Mouse (Mus musculus) midbrain, postnatal 0 days (tissue): ENCODE measurements around the gene Zfp39. TPM values are rescaled to one million over a fixed set of nuclear protein-coding genes. Genes with fewer than 3 reads are reported as not detected.
"Not testable (repeated sequence)": the region's sequence is repeated elsewhere in the genome, so short reads cannot be mapped to it uniquely, and the experiment has no call there.

Source experiments
- ATAC-seq: fragments of 200-750 bp; cut with Nextera tagmentation; 2 replicates; pipeline ENCODE4 v1.8.0; 2017; ENCODE audit warnings: moderate number of reproducible peaks, mild to moderate bottlenecking, moderate TSS enrichment, moderate library complexity; ENCODE audit not compliant: low FRiP score
- DNase-seq: peaks from one replicate; pipeline ENCODE4 v3.0.0-alpha.2; 2015; ENCODE audit warnings: low spot score
- H3K27ac ChIP-seq: fragments of 300-500 bp; sonication (generic); 2 replicates; pipeline ENCODE4 v1.5.1; 2014; ENCODE audit warnings: low read depth, mild to moderate bottlenecking, low read length, mixed read lengths
- H3K27me3 ChIP-seq: fragments of 300-500 bp; sonication (generic); 2 replicates; pipeline ENCODE4 v1.6.1; 2014; ENCODE audit warnings: low read length, control low read depth, mixed read lengths; ENCODE audit not compliant: insufficient read depth
- H3K36me3 ChIP-seq: fragments of 300-500 bp; sonication (generic); 2 replicates; pipeline ENCODE4 v1.6.1; 2014; ENCODE audit warnings: low read length, control low read depth, mixed read lengths; ENCODE audit not compliant: insufficient read depth
- H3K4me1 ChIP-seq: fragments of 300-500 bp; sonication (generic); 2 replicates; pipeline ENCODE4 v1.6.1; 2014; ENCODE audit warnings: mild to moderate bottlenecking, control low read depth, antibody characterized with exemption, low read length, mixed read lengths; ENCODE audit not compliant: insufficient read depth
- H3K4me2 ChIP-seq: fragments of 300-500 bp; sonication (generic); 2 replicates; pipeline ENCODE4 v1.6.1; 2014; ENCODE audit warnings: low read depth, mild to moderate bottlenecking, low read length, mixed read lengths; ENCODE audit not compliant: poor library complexity, severe bottlenecking
- H3K4me3 ChIP-seq: fragments of 300-500 bp; sonication (generic); 2 replicates; pipeline ENCODE4 v1.5.1; 2014; ENCODE audit warnings: low read depth, mild to moderate bottlenecking, low read length, moderate library complexity
- H3K9ac ChIP-seq: fragments of 300-500 bp; sonication (generic); replicated peaks from 2 replicates; pipeline ENCODE4 v1.6.1; 2014; ENCODE audit warnings: mild to moderate bottlenecking, low read length, moderate library complexity, mixed read lengths; ENCODE audit not compliant: poor library complexity, severe bottlenecking
- H3K9me3 ChIP-seq: fragments of 300-500 bp; sonication (generic); 2 replicates; pipeline ENCODE4 v1.6.1; 2016; ENCODE audit warnings: low read length, control low read depth
- CTCF ChIP-seq: IDR thresholded peaks from 2 replicates; pipeline ENCODE4 v1.5.1; 2016; ENCODE audit warnings: antibody characterized with exemption, mild to moderate bottlenecking
- WGBS: fragments of 180-500 bp; shearing (Covaris S2); extraction: QIAGEN DNeasy Blood & Tissue Kit; methylation state at CpG from one replicate; pipeline ENCODE4 v1.1.7; 2014; 5-methylcytosine and 5-hydroxymethylcytosine counted together
- polyA plus RNA-seq: library from polyadenylated mRNA; unstranded; fragments of >200 nt; fragmentation: Nextera tagmentation; extraction: Ambion mirVana; gene quantifications from 2 replicates; pipeline ENCODE4 v1.2.1, GENCODE M21; 2015
- total RNA-seq: library from RNA; depleted of rRNA; stranded (reverse); fragments of >200 nt; gene quantifications from 2 replicates; pipeline ENCODE4 v1.2.3, GENCODE M21; 2014; rRNA removed

The Zfp39 gene
- total and polyA plus RNA-seq, 2 experiments from 2014 or later, result 7.5 to 9.5 TPM

- 4% methylated on average over 37 of the region's 37 CpGs for WGBS
- H3K4me3 ChIP-seq, result peak within 1 kb of the TSS; percentile 79
- peak; percentile 87 for DNase-seq
- peak; percentile 89 for ATAC-seq
- H3K27me3 ChIP-seq, result no peaks in the 10 kb centered on the region
- H3K4me1 ChIP-seq, result peaks cover 9% of the 10 kb centered on the region; the same call in 1 of the 2 replicates
- H3K36me3 ChIP-seq, result peaks cover 9% of the 10 kb centered on the region; the same call in 1 of the 2 replicates
- peak within 1 kb of the TSS; percentile 63 for H3K4me2 ChIP-seq
- H3K9ac ChIP-seq, result peak within 1 kb of the TSS; percentile 86
- H3K27ac ChIP-seq, result peak within 1 kb of the TSS; percentile 79
- 0 out of 2 replicates have a peak, but pooled peaks have one; percentile 9 for TF ChIP-seq CTCF
- no peaks in the 10 kb centered on the region for H3K9me3 ChIP-seq
These were observed 36.7 kb downstream of the Zfp39 start, which contains the start of gene 2810021J22Rik for GRCm38 (mm10) chr11:58867039-58867953. Gene 2810021J22Rik (plus strand): TSS chr11:58867216.

DNA sequence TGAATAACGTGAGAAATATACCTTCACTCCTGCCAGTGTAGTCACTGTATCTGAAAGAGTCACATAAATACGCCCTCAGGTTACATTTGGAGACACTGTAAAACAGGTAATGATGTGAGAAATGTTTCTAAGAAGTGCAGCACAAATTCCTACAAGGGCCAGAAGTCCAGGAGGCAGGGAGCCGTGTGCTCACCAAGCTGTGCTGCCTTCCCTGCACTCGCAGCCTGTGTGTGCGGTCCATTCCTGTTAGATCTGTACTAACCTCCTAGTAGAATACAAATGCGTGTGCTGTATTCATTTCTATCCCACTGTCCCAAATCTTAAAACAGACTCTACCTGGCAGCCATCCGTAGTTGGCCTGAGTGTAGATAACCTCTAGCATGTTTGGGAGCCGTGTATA is 43.3 kb downstream of the Zfp39 start:
- Histone ChIP-seq H3K36me3 (peaks cover 43% of the 10 kb centered on the region), H3K9ac (no peak overlapping the region), H3K4me1 (no peaks in the 10 kb centered on the region), H3K9me3 (0 out of 2 replicates have a peak, but pooled peaks cover 3% of the 10 kb centered on the region), H3K27me3 (no peaks in the 10 kb centered on the region), H3K4me3 (no peak overlapping the region), H3K4me2 (no peak overlapping the region), H3K27ac (no peak overlapping the region)
- no peak for ATAC-seq
- TF ChIP-seq CTCF, result no peak
- WGBS, result 96% methylated on average over 8 of the region's 8 CpGs
- DNase-seq, result no peak

- Histone ChIP-seq H3K27me3 (no peaks in the 10 kb centered on the region), H3K36me3 (peaks cover 15% of the 10 kb centered on the region), H3K4me3 (no peak overlapping the region), H3K4me1 (peaks cover 10% of the 10 kb centered on the region; the same call in 1 of the 2 replicates), H3K9me3 (no peaks in the 10 kb centered on the region), H3K27ac (no peak overlapping the region), H3K4me2 (no peak overlapping the region), H3K9ac (no peak overlapping the region)
- no peak for DNase-seq
- no peak for ATAC-seq
- WGBS, result 79% methylated on average over 2 of the region's 2 CpGs
- TF ChIP-seq CTCF, result no peak
These were observed 54.3 kb downstream of the Zfp39 start for GRCm38 (mm10) chr11:58849731-58850130.

DNA sequence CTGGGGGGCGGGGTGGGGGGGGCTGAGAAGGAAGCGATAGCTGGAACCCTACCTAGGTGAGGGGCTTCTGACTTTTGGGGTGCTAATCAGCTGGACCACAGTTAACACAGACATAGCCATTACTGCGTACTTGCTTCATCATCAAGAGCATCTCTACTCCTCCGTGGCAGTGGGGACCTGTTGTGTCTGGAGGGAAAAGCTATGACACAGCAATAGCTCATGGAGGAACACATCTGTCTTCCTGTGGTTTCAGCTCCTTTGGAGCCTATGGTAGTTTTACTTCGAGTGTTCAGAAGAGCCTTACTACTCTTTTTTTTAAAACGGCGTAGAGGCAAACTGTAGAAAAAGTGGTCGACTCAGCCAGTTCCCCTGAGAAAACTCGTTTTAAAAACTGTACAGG is 56.4 kb downstream of the Zfp39 start:
- no peaks in the 10 kb centered on the region for H3K27me3 ChIP-seq
- H3K4me2 ChIP-seq, result peak overlapping the region; percentile 83
- ATAC-seq, result peak; percentile 33; the same call in 1 of the 2 replicates
- no peaks in the 10 kb centered on the region for H3K9me3 ChIP-seq
- peak overlapping the region; percentile 93 for H3K9ac ChIP-seq
- H3K36me3 ChIP-seq, result peaks cover 11% of the 10 kb centered on the region
- WGBS, result 43% methylated on average over 9 of the region's 9 CpGs
- H3K27ac ChIP-seq, result peak overlapping the region; percentile 90
- peak overlapping the region; percentile 81 for H3K4me3 ChIP-seq
- DNase-seq, result no peak
- peaks cover 10% of the 10 kb centered on the region; the same call in 1 of the 2 replicates for H3K4me1 ChIP-seq
- no peak for TF ChIP-seq CTCF

- Histone ChIP-seq H3K9ac (peak within 1 kb of the TSS; percentile 93), H3K36me3 (peaks cover 11% of the 10 kb centered on the region), H3K4me3 (peak within 1 kb of the TSS; percentile 81), H3K27me3 (no peaks in the 10 kb centered on the region), H3K4me1 (peaks cover 10% of the 10 kb centered on the region; the same call in 1 of the 2 replicates), H3K9me3 (no peaks in the 10 kb centered on the region), H3K4me2 (peak within 1 kb of the TSS; percentile 83), H3K27ac (peak within 1 kb of the TSS; percentile 90)
- no peak for TF ChIP-seq CTCF
- WGBS, result under 1% methylated on average over 24 of the region's 24 CpGs
- peak; percentile 100 for ATAC-seq
- DNase-seq, result peak; percentile 99
These were observed 57.0 kb downstream of the Zfp39 start, which contains the start of gene Gm12258 for GRCm38 (mm10) chr11:58846919-58847461. Gene Gm12258 (plus strand): TSS chr11:58847158.

DNA sequence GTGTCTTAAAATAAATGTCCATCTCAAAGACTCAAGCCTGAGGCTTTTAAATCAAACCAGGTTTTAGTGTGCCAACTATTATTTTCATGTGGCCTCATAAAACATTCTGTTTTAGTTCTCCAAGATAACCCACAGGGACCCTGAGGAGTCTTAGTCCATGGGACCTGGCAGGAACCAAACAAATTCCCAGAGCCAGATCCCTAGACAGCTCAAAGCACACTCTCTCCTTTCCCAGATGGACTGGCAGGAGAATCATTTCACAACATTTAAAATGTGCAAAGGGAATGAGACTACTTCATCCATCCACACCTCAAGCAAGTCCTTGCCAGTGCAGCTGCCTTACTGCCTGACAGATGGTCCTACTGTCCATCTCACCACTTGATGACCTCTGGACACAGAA is 65.1 kb downstream of the Zfp39 start, which contains the start of gene Olfr311:
TSS of gene Olfr311 (plus strand) at position 301 of the 400 bp plus-strand sequence.
- H3K4me3 ChIP-seq, DNase-seq, H3K27me3 ChIP-seq, H3K9ac ChIP-seq, H3K9me3 ChIP-seq, ATAC-seq, H3K36me3 ChIP-seq, H3K27ac ChIP-seq, H3K4me2 ChIP-seq, H3K4me1 ChIP-seq: not testable (repeated sequence)

Other genes with a start within 250 kb of the Zfp39 start
- not detected in 2 replicates for gene Olfr322, start 245.4 kb downstream of the Zfp39 start, total RNA-seq
- not detected in 2 replicates for gene Olfr322, start 245.4 kb downstream of the Zfp39 start, polyA plus RNA-seq
- not detected in 2 replicates for gene Olfr320, start 223.1 kb downstream of the Zfp39 start, total RNA-seq
- gene Olfr320, start 223.1 kb downstream of the Zfp39 start, polyA plus RNA-seq, result not detected in 2 replicates
- not detected in 2 replicates for gene Olfr319, start 205.1 kb downstream of the Zfp39 start, total RNA-seq
- not detected in 2 replicates for gene Olfr319, start 205.1 kb downstream of the Zfp39 start, polyA plus RNA-seq
- gene Olfr318, start 180.2 kb downstream of the Zfp39 start, total RNA-seq, result not detected in 2 replicates
- not detected in 2 replicates for gene Olfr318, start 180.2 kb downstream of the Zfp39 start, polyA plus RNA-seq
- gene Olfr317, start 165.0 kb downstream of the Zfp39 start, total RNA-seq, result 0.11 and 0.14 TPM in 2 replicates
- 0.12 and 0.15 TPM in 2 replicates for gene Olfr317, start 165.0 kb downstream of the Zfp39 start, polyA plus RNA-seq
- gene Olfr316, start 151.5 kb downstream of the Zfp39 start, total RNA-seq, result not detected in 2 replicates
- gene Olfr316, start 151.5 kb downstream of the Zfp39 start, polyA plus RNA-seq, result not detected in 2 replicates
- not detected in 2 replicates for gene Olfr315, start 131.0 kb downstream of the Zfp39 start, total RNA-seq
- not detected in 2 replicates for gene Olfr315, start 131.0 kb downstream of the Zfp39 start, polyA plus RNA-seq
- not detected in 2 replicates for gene Olfr314, start 121.3 kb downstream of the Zfp39 start, total RNA-seq
- gene Olfr314, start 121.3 kb downstream of the Zfp39 start, polyA plus RNA-seq, result not detected in 2 replicates
- gene Fam183b, start 102.3 kb downstream of the Zfp39 start, total RNA-seq, result 2.6 and 3.1 TPM in 2 replicates
- 17.3 and 17.7 TPM in 2 replicates for gene Fam183b, start 102.3 kb downstream of the Zfp39 start, polyA plus RNA-seq
- not detected in 2 replicates for gene Olfr313, start 89.2 kb downstream of the Zfp39 start, total RNA-seq
- not detected in 2 replicates for gene Olfr313, start 89.2 kb downstream of the Zfp39 start, polyA plus RNA-seq
- gene Olfr312, start 75.0 kb downstream of the Zfp39 start, total RNA-seq, result not detected in 2 replicates
- not detected in 2 replicates for gene Olfr312, start 75.0 kb downstream of the Zfp39 start, polyA plus RNA-seq
- gene Olfr311, start 65.0 kb downstream of the Zfp39 start, total RNA-seq, result not detected in 2 replicates
- not detected in 2 replicates for gene Olfr311, start 65.0 kb downstream of the Zfp39 start, polyA plus RNA-seq
- 13.6 and 20.2 TPM in 2 replicates for gene Gm12258, start 57.1 kb downstream of the Zfp39 start, total RNA-seq
- 10.5 and 13.5 TPM in 2 replicates for gene Gm12258, start 57.1 kb downstream of the Zfp39 start, polyA plus RNA-seq
- gene 2810021J22Rik, start 37.0 kb downstream of the Zfp39 start, total RNA-seq, result 10.1 and 14.9 TPM in 2 replicates
- 6.8 and 7.4 TPM in 2 replicates for gene 2810021J22Rik, start 37.0 kb downstream of the Zfp39 start, polyA plus RNA-seq
- 0.16 and 0.24 TPM in 2 replicates for gene Btnl10, start 13.7 kb upstream of the Zfp39 start, total RNA-seq
- not detected in 2 replicates for gene Btnl10, start 13.7 kb upstream of the Zfp39 start, polyA plus RNA-seq
- gene Rnf187, start 34.7 kb upstream of the Zfp39 start, total RNA-seq, result 925 and 964 TPM in 2 replicates
- gene Rnf187, start 34.7 kb upstream of the Zfp39 start, polyA plus RNA-seq, result 700 and 703 TPM in 2 replicates
- 552 and 1,117 TPM in 2 replicates for gene Hist3h2ba, start 44.7 kb upstream of the Zfp39 start, total RNA-seq
- 114 and 126 TPM in 2 replicates for gene Hist3h2ba, start 44.7 kb upstream of the Zfp39 start, polyA plus RNA-seq
- 163 and 242 TPM in 2 replicates for gene Hist3h2a, start 50.5 kb upstream of the Zfp39 start, total RNA-seq
- gene Hist3h2a, start 50.5 kb upstream of the Zfp39 start, polyA plus RNA-seq, result 42.0 and 46.2 TPM in 2 replicates
- 2.2 and 6.2 TPM in 2 replicates for gene Trim17, start 50.5 kb upstream of the Zfp39 start, total RNA-seq
- gene Trim17, start 50.5 kb upstream of the Zfp39 start, polyA plus RNA-seq, result 0.67 and 0.72 TPM in 2 replicates
- gene Trim11, start 73.9 kb upstream of the Zfp39 start, total RNA-seq, result 23.7 and 27.8 TPM in 2 replicates
- 15.2 and 16.5 TPM in 2 replicates for gene Trim11, start 73.9 kb upstream of the Zfp39 start, polyA plus RNA-seq
- 2.1 and 4.0 TPM in 2 replicates for gene Obscn, start 232.2 kb upstream of the Zfp39 start, total RNA-seq
- 0.38 and 0.39 TPM in 2 replicates for gene Obscn, start 232.2 kb upstream of the Zfp39 start, polyA plus RNA-seq